Comparison of ENCODE assay signal across 10 mouse cellular contexts in genomic region chr8:119913181-119913580, GRCm38 (mm10). TPM values are rescaled to one million over a fixed set of nuclear protein-coding genes. Genes with fewer than 3 reads are reported as not detected.
DNase-seq lines count a peak whose midpoint lies in the region; ATAC-seq lines count a peak whose summit lies in the region.
"Had no signal": no experiment of that assay in that cellular context is flagged by ENCODE, and none has a peak within 500 bp of the region (broad histone marks: within the 10 kb centered on the region; RNA-seq: fewer than 3 reads in every experiment).

No protein-coding gene starts in this region.

- no peak overlapping the region for H3K27ac ChIP-seq in heart, embryonic 13.5 days (replicated peaks)
- no peak overlapping the region for H3K27ac ChIP-seq in embryonic facial prominence, embryonic 10.5 days (replicated peaks)
- no peak overlapping the region for H3K27ac ChIP-seq in hindbrain, embryonic 15.5 days (replicated peaks)
- H3K27ac ChIP-seq in midbrain, embryonic 10.5 days (replicated peaks): no peak overlapping the region

- 74% methylated on average over 3 of the region's 3 CpGs for WGBS in heart, embryonic 13.5 days
- 74% methylated on average over 3 of the region's 3 CpGs for WGBS in embryonic facial prominence, embryonic 10.5 days
- WGBS in hindbrain, embryonic 15.5 days: 76% methylated on average over 3 of the region's 3 CpGs
- 79% methylated on average over 3 of the region's 3 CpGs for WGBS in midbrain, embryonic 10.5 days

- H3K9me3 ChIP-seq in heart, embryonic 13.5 days: no peaks in the 10 kb centered on the region
- H3K9me3 ChIP-seq in embryonic facial prominence, embryonic 10.5 days: no peaks in the 10 kb centered on the region
- H3K9me3 ChIP-seq in hindbrain, embryonic 15.5 days: no peaks in the 10 kb centered on the region
- H3K9me3 ChIP-seq in midbrain, embryonic 10.5 days (replicated peaks): no peaks in the 10 kb centered on the region

- DNase-seq in heart, postnatal 14 days: no peak
- no peak for DNase-seq in embryonic facial prominence, embryonic 10.5 days (ENCODE audit: low spot score)
- no peak for DNase-seq in midbrain, embryonic 10.5 days (ENCODE audit: low spot score)
- no peak for DNase-seq in thymus, adult 18-20 months
- no peak for DNase-seq in urinary bladder, postnatal 4 days (ENCODE audit: low spot score in 2 of 2)
- DNase-seq in B cell, adult 2 months: no peak
- DNase-seq: adrenal gland, postnatal 25 days; heart, postnatal 10 days had no signal

- no peaks in the 10 kb centered on the region for H3K36me3 ChIP-seq in heart, embryonic 13.5 days
- peaks cover 19% of the 10 kb centered on the region for H3K36me3 ChIP-seq in embryonic facial prominence, embryonic 10.5 days (replicated peaks)
- H3K36me3 ChIP-seq in hindbrain, embryonic 15.5 days: no peaks in the 10 kb centered on the region
- H3K36me3 ChIP-seq in midbrain, embryonic 10.5 days: peaks cover 13% of the 10 kb centered on the region

- H3K27me3 ChIP-seq in heart, embryonic 13.5 days (replicated peaks): no peaks in the 10 kb centered on the region
- peaks cover 12% of the 10 kb centered on the region; the same call in 1 of the 2 replicates for H3K27me3 ChIP-seq in embryonic facial prominence, embryonic 10.5 days (replicated peaks; ENCODE audit: low read depth, poor library complexity, severe bottlenecking)
- no peaks in the 10 kb centered on the region for H3K27me3 ChIP-seq in hindbrain, embryonic 15.5 days
- H3K27me3 ChIP-seq in midbrain, embryonic 10.5 days (ENCODE audit: low read depth, poor library complexity, severe bottlenecking): peaks cover 6% of the 10 kb centered on the region

- H3K4me2 ChIP-seq in heart, embryonic 13.5 days: peak overlapping the region; percentile 95
- peak overlapping the region; percentile 87 for H3K4me2 ChIP-seq in hindbrain, embryonic 15.5 days

- ATAC-seq in heart, embryonic 13.5 days (ENCODE audit: extremely low read depth, insufficient number of reproducible peaks, low FRiP score, low TSS enrichment): no peak
- ATAC-seq in hindbrain, embryonic 15.5 days (ENCODE audit: low FRiP score, low read depth): no peak

- intact Hi-C loops in heart, postnatal 14 days (cut with DNase I): no loop called here

- H3K4me1 ChIP-seq in heart, embryonic 13.5 days: peaks cover 73% of the 10 kb centered on the region
- H3K4me1 ChIP-seq in embryonic facial prominence, embryonic 10.5 days: peaks cover 61% of the 10 kb centered on the region
- H3K4me1 ChIP-seq in hindbrain, embryonic 15.5 days (replicated peaks): peaks cover 54% of the 10 kb centered on the region
- H3K4me1 ChIP-seq in midbrain, embryonic 10.5 days: peaks cover 65% of the 10 kb centered on the region

- H3K9ac ChIP-seq in heart, embryonic 13.5 days: peak overlapping the region; percentile 96; the same call in 1 of the 2 replicates
- no peak overlapping the region for H3K9ac ChIP-seq in hindbrain, embryonic 15.5 days

- H3K4me3 ChIP-seq in heart, embryonic 13.5 days: 0 out of 2 replicates have a peak overlapping the region, but pooled peaks have one; percentile 89
- H3K4me3 ChIP-seq in embryonic facial prominence, embryonic 10.5 days: peak overlapping the region; percentile 78
- no peak overlapping the region for H3K4me3 ChIP-seq in hindbrain, embryonic 15.5 days
- peak overlapping the region; percentile 85 for H3K4me3 ChIP-seq in midbrain, embryonic 10.5 days

RNA-seq across cellular contexts. Expression of gene Gm20388, which starts 2.5 kb away (rescaled TPM):
- polyA plus RNA-seq in heart, embryonic 13.5 days (2015; fragmentation: Nextera tagmentation; extraction: Ambion mirVana): 1.8 TPM in 1 of 2 replicates, not detected in the other
- under 1 TPM in 1 of 2 experiments, not detected in 1; 0.24 TPM for total RNA-seq in heart, postnatal 14 days (2021)
- polyA plus RNA-seq in embryonic facial prominence, embryonic 10.5 days (2016; fragmentation: Nextera tagmentation; extraction: Ambion mirVana): 1.1 and 3.6 TPM in 2 replicates
- polyA plus RNA-seq in hindbrain, embryonic 15.5 days (2015; fragmentation: Nextera tagmentation; extraction: Ambion mirVana): 5.0 and 5.4 TPM in 2 replicates
- polyA plus RNA-seq in midbrain, embryonic 10.5 days (2016; fragmentation: Nextera tagmentation; extraction: Ambion mirVana): 7.1 and 7.3 TPM in 2 replicates

RNA-seq across cellular contexts. Expression of gene Usp10, which starts 3.0 kb away (rescaled TPM):
- 90.5 and 101 TPM in 2 replicates for polyA plus RNA-seq in heart, embryonic 13.5 days (2015; fragmentation: Nextera tagmentation; extraction: Ambion mirVana)
- total RNA-seq in heart, postnatal 14 days (2021): 10 to 100 TPM; 48.1 to 49.2 TPM
- 234 and 241 TPM in 2 replicates for polyA plus RNA-seq in embryonic facial prominence, embryonic 10.5 days (2016; fragmentation: Nextera tagmentation; extraction: Ambion mirVana)
- polyA plus RNA-seq in hindbrain, embryonic 15.5 days (2015; fragmentation: Nextera tagmentation; extraction: Ambion mirVana): 126 and 135 TPM in 2 replicates
- 220 and 227 TPM in 2 replicates for polyA plus RNA-seq in midbrain, embryonic 10.5 days (2016; fragmentation: Nextera tagmentation; extraction: Ambion mirVana)

RNA-seq across cellular contexts. Expression of gene Klhl36, which starts 51.1 kb away (rescaled TPM):
- 10.1 and 10.9 TPM in 2 replicates for polyA plus RNA-seq in heart, embryonic 13.5 days (2015; fragmentation: Nextera tagmentation; extraction: Ambion mirVana)
- 1 to 10 TPM; 3.7 TPM for total RNA-seq in heart, postnatal 14 days (2021)
- polyA plus RNA-seq in embryonic facial prominence, embryonic 10.5 days (2016; fragmentation: Nextera tagmentation; extraction: Ambion mirVana): 10.4 and 11.3 TPM in 2 replicates
- polyA plus RNA-seq in hindbrain, embryonic 15.5 days (2015; fragmentation: Nextera tagmentation; extraction: Ambion mirVana): 17.3 TPM in 2 replicates
- polyA plus RNA-seq in midbrain, embryonic 10.5 days (2016; fragmentation: Nextera tagmentation; extraction: Ambion mirVana): 12.8 and 13.0 TPM in 2 replicates
